Mouse (Mus musculus) midbrain, embryonic 15.5 days (tissue): ENCODE data around the gene Slc10a7. TPM values are rescaled to one million over a fixed set of nuclear protein-coding genes. Genes with fewer than 3 reads are reported as not detected.
A peak's percentile ranks its signal among the peaks of the same experiment; 100 is the strongest.

Experiments
- ATAC-seq: fragments of 200-750 bp; cut with Nextera tagmentation; replicated peaks from 2 replicates; pipeline ENCODE4 v1.8.0; 2017; ENCODE audit warnings: moderate TSS enrichment
- H3K27ac ChIP-seq: fragments of 300-500 bp; sonication (generic); 2 replicates; pipeline ENCODE4 v1.5.1; 2015; ENCODE audit warnings: mild to moderate bottlenecking, inconsistent platforms
- H3K27me3 ChIP-seq: fragments of 300-500 bp; sonication (generic); replicated peaks from 2 replicates; pipeline ENCODE4 v1.6.1; 2015; ENCODE audit warnings: inconsistent platforms
- H3K36me3 ChIP-seq: fragments of 300-500 bp; sonication (generic); replicated peaks from 2 replicates; pipeline ENCODE4 v1.6.1; 2015; ENCODE audit warnings: inconsistent platforms
- H3K4me1 ChIP-seq: fragments of 300-500 bp; sonication (generic); 2 replicates; pipeline ENCODE4 v1.6.1; 2015; ENCODE audit warnings: inconsistent platforms
- H3K4me2 ChIP-seq: fragments of 300-500 bp; sonication (generic); 2 replicates; pipeline ENCODE4 v1.6.1; 2015; ENCODE audit warnings: inconsistent platforms, mild to moderate bottlenecking, moderate library complexity
- H3K4me3 ChIP-seq: fragments of 300-500 bp; sonication (generic); 2 replicates; pipeline ENCODE4 v1.5.1; 2015; ENCODE audit warnings: mild to moderate bottlenecking, inconsistent platforms
- H3K9ac ChIP-seq: fragments of 300-500 bp; sonication (generic); 2 replicates; pipeline ENCODE4 v1.6.1; 2015; ENCODE audit warnings: mild to moderate bottlenecking, inconsistent platforms
- H3K9me3 ChIP-seq: fragments of 300-500 bp; sonication (generic); 2 replicates; pipeline ENCODE4 v1.6.1; 2016; ENCODE audit warnings: inconsistent platforms
- WGBS: fragments of 180-500 bp; shearing (Covaris S2); methylation state at CpG from one replicate; pipeline ENCODE4 v1.1.7; 2015; ENCODE audit warnings: mixed read lengths; 5-methylcytosine and 5-hydroxymethylcytosine counted together
- polyA plus RNA-seq: library from polyadenylated mRNA; unstranded; fragments of >200 nt; fragmentation: Nextera tagmentation; extraction: Ambion mirVana; gene quantifications from 2 replicates; pipeline ENCODE4 v1.2.1, GENCODE M21; 2015

Gene Slc10a7
- polyA plus RNA-seq, 1 experiment from 2014 or later, result 11.9 TPM

DNA sequence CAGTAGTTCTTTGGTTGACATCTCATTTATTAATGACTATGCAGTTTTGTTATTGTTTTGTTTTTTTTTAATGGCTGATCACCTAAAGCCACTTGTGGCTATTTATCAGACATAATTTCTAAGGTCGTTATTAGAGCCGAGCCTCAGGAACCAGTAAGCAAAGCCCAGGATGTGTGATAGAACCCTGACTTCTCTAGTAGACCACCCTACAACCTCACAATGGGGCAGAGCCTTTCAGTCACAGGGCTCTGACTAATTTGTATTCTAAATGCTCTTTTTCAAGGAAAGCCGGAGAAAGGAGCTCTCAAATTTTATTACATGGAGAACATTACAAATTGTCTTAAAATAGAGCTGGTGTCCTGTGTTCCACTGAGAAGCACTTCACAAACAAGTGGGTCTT is 124.9 kb downstream of the Slc10a7 start:
- no peaks in the 10 kb centered on the region for H3K9me3 ChIP-seq
- H3K36me3 ChIP-seq, result no peaks in the 10 kb centered on the region
- H3K9ac ChIP-seq, result no peak overlapping the region
- no peak overlapping the region for H3K27ac ChIP-seq
- no peak overlapping the region for H3K4me3 ChIP-seq
- ATAC-seq, result 0 out of 2 replicates have a peak, but pooled peaks have one; percentile 16
- H3K27me3 ChIP-seq, result no peaks in the 10 kb centered on the region
- WGBS, result 43% methylated on average over 3 of the region's 3 CpGs
- no peak overlapping the region; the same call in 1 of the 2 replicates for H3K4me2 ChIP-seq
- H3K4me1 ChIP-seq, result peaks cover 25% of the 10 kb centered on the region; the same call in 1 of the 2 replicates

DNA sequence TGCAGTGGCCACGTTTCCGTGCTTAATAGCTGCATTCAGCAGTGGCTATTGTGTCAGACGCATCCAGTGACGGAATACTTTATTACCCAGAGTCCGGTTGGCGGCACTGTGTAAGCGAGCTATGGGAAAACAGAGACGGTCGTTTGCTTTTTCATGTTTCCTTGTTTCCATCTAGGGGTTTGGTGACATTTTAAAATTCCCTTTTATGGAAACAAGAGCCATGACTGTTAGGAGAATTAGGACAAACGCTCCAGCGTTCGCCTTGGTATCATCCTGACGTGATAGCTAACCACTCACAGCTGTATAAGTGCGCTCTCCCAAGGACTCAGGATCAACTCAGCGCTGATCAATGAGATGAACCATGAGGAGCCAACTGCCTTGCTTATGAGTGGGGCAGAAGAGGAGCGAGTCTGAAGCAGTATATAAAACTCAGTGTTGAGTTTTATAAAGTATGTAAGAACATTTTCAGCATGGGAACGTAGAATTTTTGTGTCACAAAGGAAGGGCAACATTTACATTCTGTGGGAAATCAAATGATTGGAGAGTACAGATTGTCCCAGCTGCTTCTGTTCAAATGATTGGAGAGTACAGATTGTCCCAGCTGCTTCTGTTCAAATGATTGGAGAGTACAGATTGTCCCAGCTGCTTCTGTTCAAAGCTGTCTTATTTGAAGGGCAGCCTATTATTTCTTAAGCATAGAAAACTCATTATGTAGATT is 125.5 kb downstream of the Slc10a7 start:
- no peaks in the 10 kb centered on the region for H3K9me3 ChIP-seq
- H3K36me3 ChIP-seq, result no peaks in the 10 kb centered on the region
- ATAC-seq, result peak; percentile 77
- H3K4me2 ChIP-seq, result peak overlapping the region; percentile 39
- WGBS, result 25% methylated on average over 17 of the region's 17 CpGs
- peaks cover 25% of the 10 kb centered on the region; the same call in 1 of the 2 replicates for H3K4me1 ChIP-seq
- no peak overlapping the region for H3K9ac ChIP-seq
- H3K27ac ChIP-seq, result 0 out of 2 replicates have a peak overlapping the region, but pooled peaks have one; percentile 11
- 0 out of 2 replicates have a peak overlapping the region, but pooled peaks have one; percentile 13 for H3K4me3 ChIP-seq
- H3K27me3 ChIP-seq, result no peaks in the 10 kb centered on the region

DNA sequence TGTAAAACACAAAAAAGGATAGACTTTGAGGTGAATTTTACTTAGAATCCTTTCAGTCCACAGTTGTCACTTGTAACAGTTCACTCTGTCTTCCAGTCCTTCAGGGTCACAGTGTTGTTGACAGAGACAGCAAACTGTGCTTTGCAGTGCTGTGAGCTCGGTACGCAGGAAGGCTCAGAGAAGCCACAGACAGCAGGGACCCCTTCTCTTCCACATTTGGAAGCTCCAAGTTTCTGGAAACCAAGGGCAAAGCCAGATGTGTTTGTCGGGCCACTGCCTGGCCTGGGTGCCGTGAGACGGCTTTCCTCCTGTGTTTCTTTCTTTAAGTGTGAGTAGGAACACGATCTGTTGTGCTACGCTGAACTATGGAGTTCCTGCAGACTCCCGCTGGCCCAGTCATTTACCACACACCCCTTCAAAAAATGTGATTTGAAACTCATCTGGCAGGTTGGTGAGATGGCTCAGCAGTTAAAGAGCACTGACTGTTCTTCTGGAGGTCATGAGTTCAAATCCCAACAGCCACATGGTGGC is 126.2 kb downstream of the Slc10a7 start:
- Histone ChIP-seq H3K27me3 (no peaks in the 10 kb centered on the region), H3K9me3 (no peaks in the 10 kb centered on the region), H3K4me3 (no peak overlapping the region), H3K4me1 (peaks cover 24% of the 10 kb centered on the region; the same call in 1 of the 2 replicates), H3K4me2 (no peak overlapping the region), H3K36me3 (no peaks in the 10 kb centered on the region), H3K27ac (no peak overlapping the region), H3K9ac (no peak overlapping the region)
- no peak for ATAC-seq
- 62% methylated on average over 8 of the region's 8 CpGs for WGBS

DNA sequence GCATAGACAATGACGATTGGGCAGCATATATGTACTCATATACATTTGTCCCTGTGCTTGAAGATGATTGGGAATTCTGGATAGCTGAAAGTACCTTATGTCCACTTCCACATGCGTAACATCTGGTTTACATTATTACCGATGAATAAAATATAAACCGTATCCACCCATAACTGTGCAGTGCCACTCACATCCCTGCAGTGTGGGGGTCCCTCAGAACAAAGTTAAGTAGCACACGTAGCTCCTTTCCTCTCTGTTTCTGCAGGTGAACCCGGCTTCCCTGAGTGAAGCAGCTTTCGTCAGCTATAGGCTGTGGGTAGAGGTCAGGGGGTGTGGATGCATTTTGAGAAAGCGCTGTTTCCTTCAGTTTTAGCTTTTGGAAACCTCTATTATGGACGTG is 132.8 kb downstream of the Slc10a7 start:
- WGBS, result 91% methylated on average over 9 of the region's 9 CpGs
- Histone ChIP-seq H3K4me1 (no peaks in the 10 kb centered on the region), H3K4me3 (no peak overlapping the region), H3K9me3 (no peaks in the 10 kb centered on the region), H3K9ac (no peak overlapping the region), H3K36me3 (no peaks in the 10 kb centered on the region), H3K27me3 (no peaks in the 10 kb centered on the region), H3K27ac (no peak overlapping the region), H3K4me2 (no peak overlapping the region)
- no peak for ATAC-seq

DNA sequence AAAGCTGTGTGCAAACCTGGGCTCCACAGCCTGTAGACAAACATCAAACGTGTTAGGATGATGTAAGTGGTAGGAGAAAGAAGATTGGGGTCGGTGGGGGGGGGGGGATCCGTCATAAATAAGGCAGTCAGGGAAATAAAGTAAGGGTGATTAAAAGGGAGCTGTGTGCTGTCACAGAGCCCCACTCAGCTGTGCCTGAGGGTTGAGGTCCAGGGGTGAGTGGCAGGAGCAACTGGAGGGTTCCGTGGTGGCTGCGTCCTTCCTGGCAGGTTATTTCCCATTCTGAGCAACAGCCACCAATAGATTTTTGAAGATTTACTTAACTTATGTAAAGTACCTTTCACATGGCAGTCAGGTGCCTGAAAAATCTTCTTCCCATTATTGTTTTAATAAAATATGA is 133.2 kb downstream of the Slc10a7 start:
- H3K36me3 ChIP-seq, result no peaks in the 10 kb centered on the region
- no peak for ATAC-seq
- H3K4me1 ChIP-seq, result no peaks in the 10 kb centered on the region
- H3K9me3 ChIP-seq, result no peaks in the 10 kb centered on the region
- no peak overlapping the region for H3K9ac ChIP-seq
- H3K4me2 ChIP-seq, result no peak overlapping the region
- H3K27me3 ChIP-seq, result no peaks in the 10 kb centered on the region
- 81% methylated on average over 5 of the region's 5 CpGs for whole genome bisulfite sequencing
- H3K4me3 ChIP-seq, result no peak overlapping the region
- H3K27ac ChIP-seq, result no peak overlapping the region

DNA sequence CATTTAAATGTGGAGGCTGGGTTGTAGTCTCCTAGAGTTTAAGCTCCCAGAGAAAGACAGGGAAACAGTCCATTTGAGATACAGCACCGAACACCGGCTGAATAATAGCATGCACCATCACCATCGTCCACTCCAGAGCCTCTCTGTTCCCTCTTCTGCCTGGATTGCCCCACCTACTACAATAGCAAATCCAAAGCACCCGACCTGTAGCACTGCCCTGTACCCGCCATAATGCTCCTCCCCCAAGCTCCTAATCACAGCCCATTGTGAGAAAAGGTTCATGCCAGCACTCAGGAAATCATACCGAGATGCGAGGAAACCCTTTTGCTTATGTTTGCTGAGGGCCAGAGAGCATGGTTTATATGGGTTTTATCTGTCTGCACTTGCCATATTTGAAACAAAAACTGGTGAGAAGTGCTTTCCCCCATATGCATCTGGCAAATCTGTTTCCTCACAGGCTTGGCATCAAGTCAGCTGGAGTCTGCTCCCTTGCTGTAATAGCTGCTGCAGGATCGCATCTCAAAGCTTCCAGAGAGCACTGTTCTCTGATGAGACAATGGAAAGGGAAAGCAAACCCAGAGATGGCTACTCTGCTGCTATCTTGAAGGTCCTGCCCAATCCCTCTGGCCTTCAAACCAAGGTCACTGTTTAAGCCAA is 138.0 kb downstream of the Slc10a7 start:
- Histone ChIP-seq H3K27me3 (no peaks in the 10 kb centered on the region), H3K4me2 (no peak overlapping the region), H3K36me3 (no peaks in the 10 kb centered on the region), H3K9ac (no peak overlapping the region), H3K9me3 (no peaks in the 10 kb centered on the region), H3K4me1 (no peaks in the 10 kb centered on the region), H3K27ac (no peak overlapping the region), H3K4me3 (no peak overlapping the region)
- 61% methylated on average over 8 of the region's 8 CpGs for WGBS
- ATAC-seq, result no peak

DNA sequence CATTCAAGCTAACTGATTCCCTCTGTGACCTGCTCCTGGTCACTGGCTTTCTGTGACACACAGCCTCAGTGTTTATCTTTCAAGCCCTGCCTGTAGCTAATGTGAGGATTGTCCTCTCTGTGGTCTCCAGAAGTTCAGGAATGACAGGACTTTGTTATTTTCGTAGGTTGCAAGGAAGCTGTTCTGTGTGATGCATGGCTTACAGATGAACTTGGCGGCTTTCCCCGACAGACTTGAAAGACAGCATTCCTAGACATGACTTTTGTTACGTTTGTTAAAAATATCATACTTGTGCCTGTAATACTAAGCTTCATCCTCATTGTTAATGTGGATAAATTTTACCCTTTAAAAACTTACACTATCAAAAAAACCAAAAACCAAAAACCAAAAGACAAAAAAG is 138.7 kb downstream of the Slc10a7 start:
- H3K4me1 ChIP-seq, result no peaks in the 10 kb centered on the region
- H3K36me3 ChIP-seq, result no peaks in the 10 kb centered on the region
- H3K27ac ChIP-seq, result no peak overlapping the region
- no peaks in the 10 kb centered on the region for H3K9me3 ChIP-seq
- WGBS, result 67% methylated on average over 4 of the region's 4 CpGs
- H3K4me3 ChIP-seq, result no peak overlapping the region
- no peak overlapping the region for H3K4me2 ChIP-seq
- ATAC-seq, result no peak
- no peaks in the 10 kb centered on the region for H3K27me3 ChIP-seq
- no peak overlapping the region for H3K9ac ChIP-seq

DNA sequence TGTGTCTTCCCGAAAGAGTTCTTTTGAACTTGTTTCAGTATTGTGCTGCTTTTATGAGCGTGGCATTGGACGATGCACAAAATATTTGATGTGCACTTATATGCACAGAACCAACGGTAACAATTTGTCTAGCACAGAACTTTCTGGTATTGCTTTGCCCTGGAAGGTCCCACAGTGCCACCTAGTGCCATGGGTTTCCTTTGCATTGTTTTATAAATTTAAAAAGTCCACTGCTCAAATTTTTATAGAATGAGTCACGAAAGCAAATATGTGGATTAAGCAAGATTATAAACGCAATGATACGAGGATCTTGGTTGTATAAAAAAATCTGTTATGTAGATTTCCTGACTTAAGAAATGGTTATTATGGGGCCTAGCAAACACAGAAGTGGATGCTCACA is 139.8 kb downstream of the Slc10a7 start:
- H3K36me3 ChIP-seq, result no peaks in the 10 kb centered on the region
- 43% methylated on average over 7 of the region's 7 CpGs for WGBS

DNA sequence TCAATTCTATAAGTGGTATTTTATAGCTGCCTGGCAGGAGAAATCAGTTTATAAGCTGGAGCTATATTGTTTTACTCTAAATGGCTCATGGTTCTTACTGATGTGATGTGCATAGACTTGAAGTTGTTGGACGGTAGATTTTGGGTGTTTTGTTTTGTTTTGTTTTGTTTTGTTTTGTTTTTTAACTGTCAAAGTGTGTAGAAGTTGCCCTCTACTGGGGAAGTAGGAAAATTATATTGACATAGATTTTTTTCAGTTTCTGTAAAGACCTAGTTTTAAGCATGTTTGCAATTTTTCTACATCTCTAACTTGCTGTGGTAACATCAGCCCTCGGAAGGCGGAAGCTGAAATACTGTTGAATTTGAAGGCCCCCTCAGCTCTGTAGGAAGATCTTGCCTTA is 142.5 kb downstream of the Slc10a7 start:
- no peak overlapping the region for H3K4me3 ChIP-seq
- ATAC-seq, result no peak
- H3K27ac ChIP-seq, result no peak overlapping the region
- no peaks in the 10 kb centered on the region for H3K27me3 ChIP-seq
- no peak overlapping the region for H3K9ac ChIP-seq
- 86% methylated on average over 3 of the region's 3 CpGs for WGBS
- H3K36me3 ChIP-seq, result no peaks in the 10 kb centered on the region
- no peak overlapping the region for H3K4me2 ChIP-seq
- H3K4me1 ChIP-seq, result no peaks in the 10 kb centered on the region
- no peaks in the 10 kb centered on the region for H3K9me3 ChIP-seq

More for the DNA sequence above, 139.8 kb downstream of the Slc10a7 start:
- ATAC-seq, result peak; percentile 55; the same call in 1 of the 2 replicates
- no peak overlapping the region for H3K9ac ChIP-seq
- H3K4me2 ChIP-seq, result no peak overlapping the region
- H3K4me3 ChIP-seq, result no peak overlapping the region
- no peaks in the 10 kb centered on the region for H3K9me3 ChIP-seq
- no peaks in the 10 kb centered on the region for H3K27me3 ChIP-seq
- H3K27ac ChIP-seq, result no peak overlapping the region
- no peaks in the 10 kb centered on the region for H3K4me1 ChIP-seq

DNA sequence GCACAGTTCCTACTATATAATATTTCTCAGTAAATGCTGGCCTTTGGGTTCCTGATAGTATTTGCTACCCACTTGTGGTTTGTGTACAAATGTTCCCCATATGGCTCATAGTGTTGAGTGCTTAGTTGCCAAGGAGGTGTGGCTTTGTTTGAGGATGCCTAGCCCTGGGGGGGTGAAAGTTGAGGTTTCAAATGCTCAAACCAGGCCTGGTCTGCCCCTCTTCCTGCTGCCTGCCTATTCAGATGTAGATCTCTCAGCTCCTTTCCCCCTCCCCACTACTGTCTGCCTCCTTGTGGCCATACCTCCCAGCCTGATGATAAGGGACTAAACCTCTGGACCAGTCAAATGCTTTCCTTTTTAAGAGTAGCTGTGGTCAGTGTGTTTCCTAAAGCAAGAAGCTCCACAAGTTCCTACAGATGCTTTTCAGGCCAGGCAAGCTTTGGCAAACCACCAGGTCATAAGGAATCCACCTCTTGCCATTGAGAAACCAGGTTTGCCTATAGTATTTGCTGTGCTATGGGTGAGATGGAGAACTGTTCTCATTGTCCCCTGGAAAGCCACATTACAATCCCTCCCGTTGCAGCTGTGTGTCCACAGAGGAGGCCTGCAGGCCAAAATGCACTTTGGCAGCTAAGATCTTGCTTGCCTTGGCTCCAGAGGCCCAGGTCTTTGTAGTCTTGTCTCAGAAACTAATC is 146.4 kb downstream of the Slc10a7 start:
- Histone ChIP-seq H3K36me3 (no peaks in the 10 kb centered on the region), H3K4me1 (no peaks in the 10 kb centered on the region), H3K27me3 (no peaks in the 10 kb centered on the region), H3K9ac (no peak overlapping the region), H3K27ac (no peak overlapping the region), H3K4me2 (no peak overlapping the region), H3K9me3 (no peaks in the 10 kb centered on the region), H3K4me3 (no peak overlapping the region)
- 15% methylated on average over 1 of the region's 1 CpGs for WGBS
- ATAC-seq, result no peak

DNA sequence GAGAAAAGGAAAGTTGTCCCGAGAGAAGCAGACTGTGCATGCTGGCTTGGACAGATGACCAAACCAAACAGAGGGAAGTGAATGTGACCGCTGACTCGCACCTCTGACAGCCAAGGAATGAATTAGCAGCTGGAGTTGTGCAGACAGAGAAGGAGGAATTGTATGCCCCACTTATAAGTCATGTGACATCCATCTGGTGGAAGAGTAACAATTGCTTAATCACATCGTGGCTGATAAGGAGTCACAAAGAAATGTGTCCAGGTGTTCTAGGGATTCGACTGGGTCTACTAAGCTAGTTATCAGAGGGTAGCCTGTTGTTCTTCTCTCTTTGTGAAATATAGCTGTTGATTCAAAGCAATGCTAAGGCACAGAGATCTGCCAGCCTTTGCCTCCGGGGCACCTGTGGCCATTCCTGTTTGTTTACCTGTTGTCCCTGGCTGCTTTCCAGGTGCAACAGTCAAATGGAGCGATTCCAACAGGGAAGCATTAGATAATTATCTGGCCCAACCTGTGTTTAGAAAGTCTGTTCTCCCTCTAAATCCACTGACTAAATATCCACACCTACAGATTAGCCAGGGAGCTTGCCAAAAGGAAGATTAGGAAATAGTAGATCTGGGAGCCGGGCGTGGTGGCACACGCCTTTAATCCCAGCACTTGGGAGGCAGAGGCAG is 147.7 kb downstream of the Slc10a7 start:
- H3K4me1 ChIP-seq, result no peaks in the 10 kb centered on the region
- WGBS, result 87% methylated on average over 10 of the region's 10 CpGs

DNA sequence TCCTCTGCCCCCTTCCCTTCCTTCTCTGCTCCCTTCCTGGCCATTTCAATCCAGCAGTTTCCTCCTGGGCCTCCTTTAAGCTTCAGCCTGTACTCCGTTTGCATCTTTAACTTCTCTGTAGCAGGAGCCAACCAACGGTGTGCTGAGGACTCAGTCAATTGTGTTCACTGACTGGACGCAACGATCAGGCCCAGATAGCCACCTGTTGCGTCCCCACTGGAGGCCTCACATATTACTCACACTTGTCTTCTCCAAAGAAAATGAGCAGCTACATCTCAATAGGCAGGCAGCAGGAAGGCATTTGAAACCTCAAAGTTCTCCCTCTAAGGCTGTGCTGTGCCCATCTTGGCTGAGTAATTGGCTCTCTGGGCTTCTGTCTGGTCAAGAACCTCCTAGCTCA is 149.0 kb downstream of the Slc10a7 start:
- Histone ChIP-seq H3K36me3 (no peaks in the 10 kb centered on the region), H3K9ac (no peak overlapping the region)

More for the DNA sequence above, 147.7 kb downstream of the Slc10a7 start:
- Histone ChIP-seq H3K27ac (no peak overlapping the region), H3K4me3 (no peak overlapping the region), H3K9ac (no peak overlapping the region), H3K36me3 (no peaks in the 10 kb centered on the region), H3K9me3 (no peaks in the 10 kb centered on the region), H3K4me2 (no peak overlapping the region), H3K27me3 (no peaks in the 10 kb centered on the region)
- no peak for ATAC-seq

More for the DNA sequence above, 149.0 kb downstream of the Slc10a7 start:
- no peak for ATAC-seq
- Histone ChIP-seq H3K27me3 (no peaks in the 10 kb centered on the region), H3K4me1 (0 out of 2 replicates have a peak, but pooled peaks cover 3% of the 10 kb centered on the region), H3K4me2 (no peak overlapping the region), H3K27ac (no peak overlapping the region), H3K9me3 (no peaks in the 10 kb centered on the region), H3K4me3 (no peak overlapping the region)
- WGBS, result 83% methylated on average over 5 of the region's 5 CpGs
